Mouse (Mus musculus): Measurements from ENCODE around the gene Traip.
A peak's percentile ranks its signal among the peaks of the same experiment; 100 is the strongest.

Traip gene

GRCm38 (mm10) chr9:107949922-107950235 is at the start of gene Traip:
Gene Traip, plus strand, starts transcription at chr9:107950136.
- DNase-seq (ENCODE audit: low spot score in 2 of 2) = no peak

DNA sequence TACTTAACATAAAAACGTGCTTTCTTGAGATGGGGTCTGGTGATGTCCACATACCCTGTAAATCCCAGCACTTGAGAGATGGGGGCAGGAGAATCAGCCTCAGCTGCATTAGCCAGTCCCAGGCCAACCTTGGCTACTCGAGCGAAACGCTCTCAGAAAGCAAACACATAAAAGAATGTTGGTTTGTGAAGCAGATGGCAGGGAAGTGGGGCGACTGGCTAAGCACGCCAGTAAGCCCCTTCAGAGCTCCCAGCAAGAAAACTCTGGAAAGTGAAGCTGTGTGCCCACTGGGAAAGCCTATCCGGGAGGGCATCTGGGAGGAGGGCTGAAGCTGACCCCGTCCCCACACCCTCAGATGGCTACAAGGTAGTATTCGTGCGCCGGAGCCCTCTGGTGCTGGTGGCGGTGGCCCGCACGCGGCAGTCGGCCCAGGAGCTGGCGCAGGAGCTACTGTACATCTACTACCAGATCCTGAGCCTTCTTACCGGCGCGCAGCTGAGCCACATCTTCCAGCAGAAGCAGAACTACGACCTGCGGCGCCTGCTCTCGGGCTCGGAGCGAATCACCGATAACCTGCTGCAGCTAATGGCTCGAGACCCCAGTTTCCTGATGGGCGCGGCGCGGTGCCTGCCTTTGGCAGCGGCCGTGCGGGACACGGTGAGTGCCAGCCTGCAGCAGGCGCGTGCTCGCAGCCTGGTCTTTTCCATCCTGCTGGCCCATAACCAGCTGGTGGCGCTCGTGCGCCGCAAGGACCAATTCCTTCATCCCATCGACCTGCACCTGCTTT is 48.9 kb upstream of the Traip start:
- DNase-seq (ENCODE audit: low spot score in 2 of 2) = peak; percentile 84 to 87

DNA sequence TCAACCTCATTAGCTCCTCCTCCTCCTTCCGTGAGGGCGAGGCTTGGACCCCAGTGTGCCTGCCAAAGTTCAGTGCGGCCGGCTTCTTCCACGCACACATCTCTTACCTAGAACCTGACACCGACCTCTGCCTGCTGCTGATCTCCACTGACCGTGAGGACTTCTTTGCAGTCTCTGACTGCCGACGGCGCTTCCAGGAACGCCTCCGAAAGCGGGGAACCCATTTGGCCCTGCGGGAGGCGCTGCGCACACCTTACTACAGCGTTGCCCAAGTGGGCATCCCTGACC is 48.4 kb upstream of the Traip start:
- DNase-seq (ENCODE audit: low spot score in 2 of 2) = no peak

DNA sequence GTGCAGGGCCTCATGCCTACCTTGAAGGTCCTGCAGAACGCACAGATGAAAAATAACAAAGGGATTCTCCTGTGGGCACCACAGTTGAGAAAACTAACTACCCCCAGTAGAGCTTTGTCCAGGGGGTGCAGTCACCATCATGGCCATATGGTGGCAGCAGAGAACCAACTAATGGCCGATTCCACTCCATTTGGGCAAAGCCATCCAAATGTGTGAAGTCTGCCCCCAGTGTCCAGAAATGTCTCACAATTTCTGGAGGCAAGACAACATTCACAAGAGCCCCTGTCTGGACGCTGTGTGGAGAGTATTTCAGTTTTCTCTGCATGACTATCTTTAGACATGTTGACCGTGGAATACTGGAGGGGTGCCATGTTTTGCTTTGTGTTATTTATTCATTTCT is 45.2 kb upstream of the Traip start:
- peak; percentile 92 to 95 for DNase-seq (ENCODE audit: low spot score in 2 of 2)

GRCm38 (mm10) chr9:107906252-107906966 is 43.5 kb upstream of the Traip start, which contains the start of gene Mst1r:
Gene Mst1r, plus strand, starts transcription at chr9:107906873.
- DNase-seq (ENCODE audit: low spot score in 2 of 2) = no peak

DNA sequence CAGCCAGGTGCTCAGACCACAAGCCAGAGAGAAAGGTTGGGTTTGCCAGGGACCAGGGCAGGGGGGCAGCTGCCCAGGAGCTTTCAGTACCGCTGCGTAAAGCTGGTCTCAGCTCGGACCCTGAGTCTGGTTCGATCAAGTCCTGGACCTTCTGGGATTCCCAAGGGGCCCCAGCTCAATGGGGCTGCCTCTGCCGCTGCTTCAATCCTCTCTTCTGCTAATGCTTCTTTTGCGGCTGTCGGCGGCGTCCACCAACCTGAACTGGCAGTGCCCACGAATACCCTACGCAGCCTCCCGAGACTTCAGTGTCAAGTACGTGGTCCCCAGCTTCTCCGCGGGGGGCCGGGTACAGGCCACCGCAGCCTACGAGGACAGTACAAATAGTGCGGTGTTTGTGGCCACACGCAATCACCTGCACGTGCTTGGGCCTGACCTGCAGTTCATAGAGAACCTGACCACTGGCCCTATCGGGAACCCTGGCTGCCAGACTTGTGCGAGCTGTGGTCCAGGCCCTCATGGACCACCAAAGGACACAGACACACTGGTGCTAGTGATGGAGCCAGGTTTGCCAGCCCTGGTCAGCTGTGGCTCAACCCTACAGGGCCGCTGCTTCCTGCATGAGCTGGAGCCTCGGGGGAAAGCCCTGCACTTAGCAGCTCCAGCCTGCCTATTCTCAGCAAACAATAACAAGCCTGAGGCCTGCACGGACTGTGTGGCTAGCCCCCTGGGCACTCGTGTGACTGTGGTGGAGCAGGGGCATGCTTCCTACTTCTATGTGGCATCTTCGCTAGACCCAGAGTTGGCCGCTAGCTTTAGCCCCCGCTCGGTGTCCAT is 42.8 kb upstream of the Traip start:
- no peak for DNase-seq (ENCODE audit: low spot score in 2 of 2)

GRCm38 (mm10) chr9:107907801-107908120 is 42.2 kb upstream of the Traip start:
- no peak for DNase-seq (ENCODE audit: low spot score in 2 of 2)

DNA sequence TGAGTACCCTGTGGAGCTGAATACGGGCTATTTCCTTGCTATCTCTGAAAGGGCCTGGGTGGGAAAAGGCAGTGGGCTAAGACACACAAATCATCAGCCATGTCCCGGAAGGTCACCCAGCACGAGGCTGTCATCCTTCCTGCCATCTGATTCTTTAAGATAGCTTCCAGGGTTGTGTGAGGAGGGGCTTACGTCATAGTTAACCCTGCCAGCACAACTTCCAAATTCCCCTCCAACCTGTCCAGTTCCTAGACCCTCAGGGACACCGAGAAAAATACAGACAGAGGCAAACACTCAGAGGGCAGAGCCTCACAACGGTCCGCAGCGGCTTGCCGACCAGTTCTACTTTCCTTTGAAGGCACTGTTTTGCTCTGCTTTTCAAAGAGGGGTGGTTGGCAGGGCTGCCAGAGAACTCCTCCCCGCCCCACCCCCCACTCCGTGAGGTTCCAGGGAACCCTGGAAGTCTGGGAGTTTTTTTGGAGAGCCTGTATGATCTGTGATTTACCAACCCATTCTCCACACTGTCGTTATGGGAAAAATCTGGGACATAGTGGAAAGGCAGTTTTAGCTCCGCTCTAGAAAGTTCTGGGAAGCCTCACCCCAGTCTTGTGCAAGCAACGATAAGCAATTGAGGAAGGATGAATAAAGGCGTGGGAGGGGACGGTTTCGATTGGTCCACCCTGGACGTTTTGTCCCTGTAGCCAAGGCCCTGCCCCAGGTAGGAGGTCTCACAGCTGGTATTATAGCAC is 41.4 kb upstream of the Traip start:
- DNase-seq (ENCODE audit: low spot score in 2 of 2) = no peak

DNA sequence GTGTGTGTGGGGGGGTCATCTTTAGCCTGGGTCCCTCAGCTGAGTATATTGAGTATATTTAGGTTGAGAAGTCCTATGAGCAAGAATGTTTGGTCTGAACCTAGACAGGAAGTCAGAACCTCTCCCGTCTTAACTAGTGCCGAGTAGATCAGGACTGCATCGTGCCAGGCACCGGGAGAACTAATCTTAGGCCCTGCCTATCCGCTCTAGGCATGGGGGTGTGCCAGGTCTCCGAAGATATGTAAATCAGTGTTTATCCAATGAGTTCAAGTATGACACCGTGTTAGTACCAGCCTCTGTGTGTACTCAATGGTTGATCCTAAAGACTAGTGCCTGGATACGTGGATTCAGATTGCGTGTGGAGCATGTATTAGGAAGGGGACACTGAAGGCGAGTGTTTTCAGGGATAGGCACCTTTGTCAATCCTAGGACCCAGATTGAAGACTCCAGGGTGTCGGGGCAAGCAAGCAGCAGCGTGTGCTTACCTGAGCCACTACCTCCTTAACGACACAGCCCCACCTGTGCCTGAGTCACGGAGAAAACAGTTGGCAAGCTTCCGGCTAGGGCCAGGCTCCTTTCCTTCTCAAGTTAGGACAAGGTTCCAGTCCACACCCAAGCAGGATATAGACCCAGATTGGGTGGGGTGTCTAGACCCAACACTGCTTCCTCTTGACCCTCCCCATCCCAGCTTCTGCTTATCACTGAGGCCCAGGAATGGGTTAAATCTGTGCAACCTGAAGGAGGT is 39.7 kb upstream of the Traip start:
- no peak for DNase-seq (ENCODE audit: low spot score in 2 of 2)

DNA sequence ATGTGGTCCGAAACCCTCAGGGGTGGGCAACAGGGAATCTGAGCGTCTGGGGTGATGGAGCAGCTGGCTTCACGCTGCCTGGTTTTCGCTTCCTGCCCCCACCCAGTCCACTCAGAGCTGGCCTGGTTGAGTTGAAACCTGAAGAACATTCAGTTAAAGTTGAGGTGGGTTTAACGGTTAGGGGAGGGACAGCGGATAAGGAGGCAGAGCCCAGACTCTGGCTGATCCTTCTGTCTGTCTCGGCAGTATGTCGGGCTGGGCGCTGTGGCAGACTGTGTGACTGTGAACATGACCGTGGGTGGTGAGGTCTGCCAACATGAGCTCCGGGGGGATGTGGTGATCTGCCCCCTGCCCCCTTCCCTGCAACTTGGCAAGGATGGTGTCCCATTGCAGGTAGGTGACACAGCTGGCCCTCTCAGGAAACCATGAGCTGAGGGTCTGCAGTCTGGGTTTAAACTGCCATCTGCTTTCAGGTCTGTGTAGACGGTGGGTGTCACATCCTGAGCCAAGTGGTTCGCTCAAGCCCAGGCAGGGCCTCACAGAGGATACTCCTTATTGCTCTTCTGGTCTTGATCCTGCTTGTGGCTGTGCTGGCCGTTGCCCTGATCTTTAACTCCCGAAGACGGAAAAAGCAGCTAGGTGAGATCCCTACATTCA is 35.0 kb upstream of the Traip start:
- DNase-seq (ENCODE audit: low spot score in 2 of 2) = no peak

DNA sequence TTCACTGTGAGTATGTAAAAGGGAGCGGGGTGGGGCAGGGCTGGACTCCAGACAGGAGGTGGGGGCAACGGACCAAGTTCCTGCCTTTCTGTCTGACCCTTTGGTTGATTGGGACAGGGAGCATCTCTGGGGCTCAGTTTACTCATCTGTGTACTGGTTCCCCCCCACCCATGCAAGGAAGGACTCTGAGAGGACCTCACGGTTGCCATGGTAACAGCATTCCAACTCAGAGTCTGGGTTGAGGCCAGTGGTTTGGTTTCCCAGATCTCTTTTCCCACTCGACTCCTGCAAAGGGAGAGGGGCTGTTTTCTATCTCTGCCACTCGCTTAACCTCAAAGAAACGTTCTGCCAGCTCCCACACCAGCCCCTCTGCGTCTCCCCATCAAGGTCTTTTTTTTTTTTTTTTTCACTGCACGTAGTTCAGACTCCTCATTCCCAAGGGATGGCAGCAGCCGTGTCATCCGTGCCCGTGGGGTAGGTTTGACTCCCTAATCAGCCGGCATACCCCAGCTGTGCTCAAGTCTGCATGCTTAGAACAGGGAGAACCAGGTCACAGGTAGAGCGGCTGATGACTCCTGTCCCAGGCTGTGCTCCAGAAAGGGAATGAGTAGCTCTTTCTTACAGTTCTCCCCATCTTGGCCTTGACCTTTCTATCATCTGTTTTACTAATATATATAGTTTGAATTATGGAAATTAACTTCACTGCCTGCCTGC is 31.9 kb upstream of the Traip start:
- peak in 1 of 2 experiments; percentile 56 for DNase-seq (ENCODE audit: low spot score in 2 of 2)

GRCm38 (mm10) chr9:107918884-107919283 is 31.1 kb upstream of the Traip start:
- DNase-seq (ENCODE audit: low spot score in 2 of 2) = no peak

GRCm38 (mm10) chr9:107919441-107919840 is 30.5 kb upstream of the Traip start:
- no peak for DNase-seq (ENCODE audit: low spot score in 2 of 2)

- no peak for DNase-seq (ENCODE audit: low spot score in 2 of 2)
Observed at GRCm38 (mm10) chr9:107923021-107923420, 26.9 kb upstream of the Traip start.

DNA sequence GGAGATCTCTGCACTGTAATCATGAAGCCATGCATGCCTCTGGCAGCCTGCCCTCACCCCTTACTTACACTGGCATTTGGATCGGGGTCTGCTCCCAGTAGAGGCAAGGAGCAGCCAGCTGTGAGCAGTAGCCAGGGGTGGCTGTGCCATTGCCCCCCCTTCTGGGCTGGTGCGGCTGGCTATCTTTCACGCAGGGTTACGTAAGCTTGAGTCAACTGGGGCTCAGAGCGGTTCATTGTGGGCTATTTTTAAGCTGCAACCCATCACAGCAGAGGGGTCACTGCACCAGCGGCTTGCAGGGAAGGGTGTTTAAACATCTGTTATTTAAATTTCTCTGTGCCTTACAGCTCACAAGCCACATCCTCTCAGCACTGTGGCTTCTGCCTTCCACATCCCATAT is 26.0 kb upstream of the Traip start:
- no peak for DNase-seq (ENCODE audit: low spot score in 2 of 2)

GRCm38 (mm10) chr9:107925251-107925650 is 24.7 kb upstream of the Traip start:
- no peak for DNase-seq (ENCODE audit: low spot score in 2 of 2)

GRCm38 (mm10) chr9:107926920-107927420 is 23.0 kb upstream of the Traip start:
- peak in 1 of 2 experiments; percentile 39 for DNase-seq (ENCODE audit: low spot score in 2 of 2)

DNA sequence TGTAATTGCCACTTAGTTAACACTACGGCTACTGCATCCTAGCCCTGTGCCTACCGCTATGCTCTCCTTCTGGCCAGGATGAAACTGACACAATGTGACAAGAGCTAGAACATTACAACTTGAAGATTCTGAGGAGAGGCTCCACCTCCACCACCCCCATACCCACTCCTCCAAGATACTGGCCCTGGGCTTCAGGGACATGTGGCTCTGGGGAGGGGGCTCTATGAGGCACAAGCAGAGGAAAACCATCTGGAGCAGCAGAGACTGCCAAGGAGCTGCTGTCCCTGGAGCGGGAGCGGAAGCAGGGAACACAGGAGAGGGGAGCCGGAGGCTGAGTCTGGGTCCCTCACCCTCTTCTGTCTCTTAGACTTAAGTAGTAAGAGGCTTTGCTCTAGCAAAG is 22.2 kb upstream of the Traip start:
- no peak for DNase-seq (ENCODE audit: low spot score in 2 of 2)

DNA sequence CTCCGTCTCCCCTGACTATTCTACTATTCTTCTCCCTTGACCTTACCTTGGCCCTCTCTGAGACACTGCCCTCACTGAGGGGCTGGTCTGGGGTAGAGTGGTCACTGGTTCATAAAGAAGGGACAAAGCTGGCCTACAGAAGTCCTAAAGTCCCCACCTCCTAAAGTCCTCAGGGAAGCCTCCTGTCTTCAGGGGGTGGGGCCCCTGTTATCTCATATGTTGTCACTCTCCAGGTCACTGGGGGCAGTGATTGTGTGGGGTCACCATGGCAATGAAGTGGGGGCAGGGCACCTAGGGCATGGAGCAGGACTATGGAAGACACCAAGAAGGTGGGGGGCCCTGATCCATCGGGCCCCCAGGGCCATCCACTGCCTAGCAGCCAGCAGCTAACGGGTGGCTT is 21.8 kb upstream of the Traip start, which contains the start of gene Actl11:
Actl11 (plus strand) TSS at position 301 of the 400 bp plus-strand sequence.
- no peak for DNase-seq (ENCODE audit: low spot score in 2 of 2)

DNA sequence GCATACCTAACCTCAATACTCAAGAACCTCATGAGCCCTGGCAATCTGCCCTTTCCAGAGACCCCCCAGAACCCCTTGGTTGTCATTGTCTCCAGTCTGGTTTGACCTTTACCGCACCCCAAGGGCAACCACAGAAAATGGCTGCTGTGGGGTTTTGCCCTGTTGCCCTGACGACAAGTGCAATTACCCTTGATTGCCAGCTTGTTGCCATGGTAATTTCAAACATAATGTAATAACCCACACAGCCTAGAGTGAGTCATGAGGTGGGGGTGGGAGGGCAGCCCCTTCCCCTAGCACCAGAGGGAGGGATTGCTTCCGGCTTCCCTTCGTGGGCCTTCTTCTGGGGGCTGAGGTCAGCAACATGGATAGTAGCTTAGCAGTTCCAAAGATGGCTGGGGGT is 17.7 kb upstream of the Traip start:
- DNase-seq (ENCODE audit: low spot score in 2 of 2) = no peak

Measured in right cerebral cortex, adult 2 months (tissue).